Mouse (Mus musculus) intestine, embryonic 14.5 days (tissue): ENCODE data around the gene Wnk1. TPM values are rescaled to one million over a fixed set of nuclear protein-coding genes. Genes with fewer than 3 reads are reported as not detected.

Source experiments
- ATAC-seq: fragments of 200-750 bp; cut with Nextera tagmentation; replicated peaks from 2 replicates; pipeline ENCODE4 v1.8.0; 2017; ENCODE audit warnings: low read depth, moderate number of reproducible peaks, moderate TSS enrichment, moderate library complexity; ENCODE audit not compliant: low FRiP score, low TSS enrichment
- DNase-seq: peaks from one replicate; pipeline ENCODE4 v3.0.0-alpha.2; 2018; ENCODE audit warnings: low spot score
- H3K27ac ChIP-seq: fragments of 300-500 bp; sonication (generic); 2 replicates; pipeline ENCODE4 v1.5.1; 2014; ENCODE audit warnings: low read depth, mild to moderate bottlenecking, control low read depth
- H3K27me3 ChIP-seq: fragments of 300-500 bp; sonication (generic); replicated peaks from 2 replicates; pipeline ENCODE4 v1.6.1; 2014; ENCODE audit warnings: low read length, control low read depth; ENCODE audit not compliant: control insufficient read depth, insufficient read depth
- H3K36me3 ChIP-seq: fragments of 300-500 bp; sonication (generic); 2 replicates; pipeline ENCODE4 v1.6.1; 2014; ENCODE audit warnings: low read length, control low read depth; ENCODE audit not compliant: control insufficient read depth, insufficient read depth
- H3K4me1 ChIP-seq: fragments of 300-500 bp; sonication (generic); replicated peaks from 2 replicates; pipeline ENCODE4 v1.6.1; 2014; ENCODE audit warnings: low read length, control low read depth, mixed read lengths; ENCODE audit not compliant: control insufficient read depth, insufficient read depth
- H3K4me2 ChIP-seq: fragments of 300-500 bp; sonication (generic); 2 replicates; pipeline ENCODE4 v1.6.1; 2014; ENCODE audit warnings: low read length
- H3K4me3 ChIP-seq: fragments of 300-500 bp; sonication (generic); 2 replicates; pipeline ENCODE4 v1.5.1; 2014; ENCODE audit warnings: low read depth, low read length, control low read depth, mixed read lengths
- H3K9ac ChIP-seq: fragments of 300-500 bp; sonication (generic); 2 replicates; pipeline ENCODE4 v1.6.1; 2014; ENCODE audit warnings: mild to moderate bottlenecking, low read length
- H3K9me3 ChIP-seq: fragments of 300-500 bp; sonication (generic); 2 replicates; pipeline ENCODE4 v1.6.1; 2016; ENCODE audit warnings: low read length, control low read depth; ENCODE audit not compliant: control insufficient read depth
- WGBS: fragments of 180-500 bp; shearing (Covaris S2); extraction: QIAGEN DNeasy Blood & Tissue Kit; methylation state at CpG from one replicate; pipeline ENCODE4 v1.1.7; 2014; 5-methylcytosine and 5-hydroxymethylcytosine counted together
- polyA plus RNA-seq: library from polyadenylated mRNA; unstranded; fragments of >200 nt; fragmentation: Nextera tagmentation; extraction: Ambion mirVana; gene quantifications from 2 replicates; pipeline ENCODE4 v1.2.1, GENCODE M21; 2014

Gene Wnk1
- polyA plus RNA-seq, 1 experiment from 2014 or later = 59.9 TPM

- H3K9me3 ChIP-seq = no peaks in the 10 kb centered on the region
- no peak overlapping the region for H3K4me2 ChIP-seq
- no peak for ATAC-seq
- H3K27ac ChIP-seq = no peak overlapping the region
- no peak for DNase-seq
- no peak overlapping the region for H3K4me3 ChIP-seq
- H3K27me3 ChIP-seq = no peaks in the 10 kb centered on the region
- H3K4me1 ChIP-seq = no peaks in the 10 kb centered on the region
- no peak overlapping the region for H3K9ac ChIP-seq
- peaks cover 23% of the 10 kb centered on the region for H3K36me3 ChIP-seq
Measured at GRCm38 (mm10) chr6:120001718-120002117, 36.8 kb downstream of the Wnk1 start.

GRCm38 (mm10) chr6:119996480-119996879 lies 42.0 kb downstream of the Wnk1 start:
- H3K27me3 ChIP-seq = no peaks in the 10 kb centered on the region
- no peak overlapping the region for H3K4me3 ChIP-seq
- peaks cover 25% of the 10 kb centered on the region for H3K36me3 ChIP-seq
- no peak overlapping the region for H3K9ac ChIP-seq
- no peak overlapping the region for H3K27ac ChIP-seq
- no peaks in the 10 kb centered on the region for H3K9me3 ChIP-seq
- H3K4me2 ChIP-seq = no peak overlapping the region
- no peaks in the 10 kb centered on the region for H3K4me1 ChIP-seq
- ATAC-seq = no peak
- 94% methylated on average over 1 of the region's 1 CpGs for WGBS
- DNase-seq = no peak

- Histone ChIP-seq H3K27me3 (no peaks in the 10 kb centered on the region), H3K4me3 (no peak overlapping the region), H3K27ac (no peak overlapping the region), H3K36me3 (peaks cover 98% of the 10 kb centered on the region), H3K4me2 (no peak overlapping the region), H3K9me3 (no peaks in the 10 kb centered on the region), H3K4me1 (no peaks in the 10 kb centered on the region), H3K9ac (no peak overlapping the region)
- 47% methylated on average over 4 of the region's 4 CpGs for WGBS
- no peak for ATAC-seq
- DNase-seq = no peak
Measured at GRCm38 (mm10) chr6:119924235-119925005, 114.1 kb downstream of the Wnk1 start.

- no peak overlapping the region for H3K4me3 ChIP-seq
- ATAC-seq (no peak), DNase-seq (no peak)
- no peak overlapping the region for H3K4me2 ChIP-seq
- H3K4me1 ChIP-seq = no peaks in the 10 kb centered on the region
- H3K27me3 ChIP-seq = no peaks in the 10 kb centered on the region
- no peaks in the 10 kb centered on the region for H3K9me3 ChIP-seq
- WGBS = 90% methylated on average over 4 of the region's 4 CpGs
- no peak overlapping the region for H3K27ac ChIP-seq
- H3K36me3 ChIP-seq = peaks cover 93% of the 10 kb centered on the region
- H3K9ac ChIP-seq = no peak overlapping the region
Measured at GRCm38 (mm10) chr6:119922544-119922943, 115.9 kb downstream of the Wnk1 start.

GRCm38 (mm10) chr6:119922136-119922535 lies 116.3 kb downstream of the Wnk1 start:
- Histone ChIP-seq H3K9ac (no peak overlapping the region), H3K4me1 (no peaks in the 10 kb centered on the region), H3K27ac (no peak overlapping the region), H3K27me3 (no peaks in the 10 kb centered on the region), H3K4me2 (no peak overlapping the region), H3K4me3 (no peak overlapping the region), H3K9me3 (no peaks in the 10 kb centered on the region), H3K36me3 (peaks cover 92% of the 10 kb centered on the region)
- 87% methylated on average over 3 of the region's 3 CpGs for WGBS
- no peak for DNase-seq
- ATAC-seq = no peak

GRCm38 (mm10) chr6:119918561-119919181 lies 119.8 kb downstream of the Wnk1 start:
- Histone ChIP-seq H3K36me3 (peaks cover 80% of the 10 kb centered on the region), H3K4me2 (no peak overlapping the region), H3K4me3 (no peak overlapping the region), H3K4me1 (no peaks in the 10 kb centered on the region), H3K9me3 (no peaks in the 10 kb centered on the region), H3K27ac (no peak overlapping the region), H3K9ac (no peak overlapping the region), H3K27me3 (no peaks in the 10 kb centered on the region)
- DNase-seq = no peak
- ATAC-seq = no peak
- 85% methylated on average over 16 of the region's 16 CpGs for WGBS

- Histone ChIP-seq H3K4me2 (no peak overlapping the region), H3K4me3 (no peak overlapping the region), H3K9me3 (no peaks in the 10 kb centered on the region), H3K9ac (no peak overlapping the region), H3K27ac (no peak overlapping the region), H3K36me3 (peaks cover 78% of the 10 kb centered on the region), H3K27me3 (no peaks in the 10 kb centered on the region), H3K4me1 (no peaks in the 10 kb centered on the region)
- WGBS = 94% methylated on average over 5 of the region's 5 CpGs
- no peak for ATAC-seq
- no peak for DNase-seq
Measured at GRCm38 (mm10) chr6:119915710-119916109, 122.8 kb downstream of the Wnk1 start.

GRCm38 (mm10) chr6:119912046-119912445 lies 126.4 kb downstream of the Wnk1 start:
- H3K9ac ChIP-seq = no peak overlapping the region
- H3K4me1 ChIP-seq = no peaks in the 10 kb centered on the region
- peaks cover 48% of the 10 kb centered on the region for H3K36me3 ChIP-seq
- no peaks in the 10 kb centered on the region for H3K9me3 ChIP-seq
- H3K27me3 ChIP-seq = no peaks in the 10 kb centered on the region
- no peak overlapping the region for H3K4me2 ChIP-seq
- DNase-seq (no peak), ATAC-seq (no peak)
- H3K4me3 ChIP-seq = no peak overlapping the region
- WGBS = 84% methylated on average over 5 of the region's 5 CpGs
- H3K27ac ChIP-seq = no peak overlapping the region

GRCm38 (mm10) chr6:119905461-119905860 lies 133.0 kb downstream of the Wnk1 start:
- DNase-seq = no peak
- Histone ChIP-seq H3K27me3 (no peaks in the 10 kb centered on the region), H3K4me2 (no peak overlapping the region), H3K9ac (no peak overlapping the region), H3K4me1 (peaks cover 6% of the 10 kb centered on the region; the same call in 1 of the 2 replicates), H3K9me3 (no peaks in the 10 kb centered on the region), H3K36me3 (no peaks in the 10 kb centered on the region), H3K4me3 (no peak overlapping the region), H3K27ac (no peak overlapping the region)
- no peak for ATAC-seq
- 87% methylated on average over 5 of the region's 5 CpGs for WGBS
